Mouse (Mus musculus) megakaryocyte, embryonic 14.5 days (primary cell): ENCODE results near the gene Tmem151b.

Experiments
- FLI1 ChIP-seq: IDR thresholded peaks from 2 replicates; pipeline ENCODE4 v1.6.1; 2012; ENCODE audit warnings: low read length, inconsistent platforms, mixed read lengths
- GATA1 ChIP-seq: IDR thresholded peaks from 3 replicates; pipeline ENCODE4 v1.6.1; 2012; ENCODE audit warnings: mixed read lengths, low read length, inconsistent platforms, borderline replicate concordance

DNA sequence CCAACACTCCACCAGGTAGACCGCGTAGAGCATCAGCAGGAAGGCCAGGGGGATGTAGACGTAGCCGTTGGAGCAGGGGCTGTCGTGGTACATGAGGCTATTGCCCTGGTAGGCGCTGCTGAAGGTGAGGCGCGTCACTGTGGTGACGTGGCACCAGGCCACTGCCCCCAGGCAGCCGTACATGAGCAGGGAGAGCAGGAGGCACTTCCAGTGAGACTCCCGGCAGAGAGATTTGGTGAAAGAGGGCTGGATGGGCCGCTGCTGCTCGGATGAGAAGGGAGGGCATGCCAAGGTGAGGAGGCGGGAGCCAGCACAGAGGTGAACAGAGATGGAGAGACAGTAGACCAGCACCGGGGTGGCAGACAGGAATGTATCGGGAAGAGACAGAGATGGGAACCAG lies 2.5 kb downstream of the Tmem151b start:
- TF ChIP-seq GATA1 (no peak), FLI1 (no peak)
